ENCODE assay signal across 32 mouse cellular contexts in the genomic region with DNA sequence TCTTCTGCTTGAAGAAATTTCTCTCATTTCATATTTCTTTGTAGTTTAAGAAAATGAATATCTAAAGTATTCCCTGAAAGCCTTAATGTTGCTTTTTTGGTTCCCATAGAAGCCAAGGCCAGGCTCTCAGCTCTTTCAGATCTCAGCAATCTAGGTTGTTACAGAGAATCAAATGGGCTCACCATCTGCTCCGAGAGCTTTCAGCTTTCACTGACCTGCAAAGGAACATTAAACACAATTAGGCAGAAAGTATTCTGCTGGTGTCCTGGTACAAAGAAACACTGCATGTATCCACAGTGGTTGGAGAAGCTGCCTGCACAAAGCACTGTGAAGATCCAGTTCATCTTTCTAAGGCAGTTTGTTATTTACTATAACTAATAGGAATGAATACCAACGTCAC.
"Had no signal": no experiment of that assay in that cellular context is flagged by ENCODE, and none has a peak within 500 bp of the region (broad histone marks: within the 10 kb centered on the region; RNA-seq: fewer than 3 reads in every experiment).

No protein-coding gene starts in this region.

- H3K9ac ChIP-seq: limb, embryonic 12.5 days; limb, embryonic 13.5 days; limb, embryonic 15.5 days; liver, embryonic 12.5 days; liver, embryonic 13.5 days; liver, embryonic 14.5 days; liver, embryonic 15.5 days; liver, postnatal 0 days; lung, embryonic 14.5 days; lung, embryonic 15.5 days; midbrain, embryonic 12.5 days; midbrain, embryonic 13.5 days; midbrain, embryonic 15.5 days had no signal

- H3K36me3 ChIP-seq: limb, embryonic 10.5 days; limb, embryonic 12.5 days; limb, embryonic 13.5 days; limb, embryonic 15.5 days; liver, embryonic 12.5 days; liver, embryonic 13.5 days; liver, embryonic 15.5 days; lung, embryonic 15.5 days; midbrain, embryonic 10.5 days; midbrain, embryonic 12.5 days; midbrain, embryonic 13.5 days; midbrain, embryonic 15.5 days had no signal

- H3K27ac ChIP-seq: left cerebral cortex, adult 2 months; limb, embryonic 10.5 days; limb, embryonic 12.5 days; limb, embryonic 13.5 days; limb, embryonic 15.5 days; liver, embryonic 12.5 days; liver, embryonic 13.5 days; liver, embryonic 14.5 days; liver, embryonic 15.5 days; lung, embryonic 15.5 days; macrophage; midbrain, embryonic 10.5 days; midbrain, embryonic 12.5 days; midbrain, embryonic 13.5 days; midbrain, embryonic 15.5 days had no signal

- H3K27me3 ChIP-seq: limb, embryonic 12.5 days; limb, embryonic 13.5 days; limb, embryonic 15.5 days; liver, embryonic 12.5 days; liver, embryonic 13.5 days; liver, embryonic 15.5 days; lung, embryonic 15.5 days; midbrain, embryonic 12.5 days; midbrain, embryonic 13.5 days; midbrain, embryonic 15.5 days had no signal

- DNase-seq: left cerebral cortex, postnatal 4 days; liver; liver, embryonic 13.5 days; liver, postnatal 0 days; lung, adult 18-20 months; lung, adult 2 months; lung, embryonic 14.5 days; lung, postnatal 10 days; lung, postnatal 14 days; lung, postnatal 36 days; lung, postnatal 4 days; midbrain, embryonic 14.5 days had no signal

- H3K4me2 ChIP-seq: limb, embryonic 12.5 days; limb, embryonic 13.5 days; limb, embryonic 15.5 days; liver, embryonic 11.5 days; liver, embryonic 12.5 days; liver, embryonic 13.5 days; liver, embryonic 15.5 days; lung, embryonic 14.5 days; lung, embryonic 15.5 days; midbrain, embryonic 11.5 days; midbrain, embryonic 12.5 days; midbrain, embryonic 13.5 days; midbrain, embryonic 15.5 days had no signal

- H3K9me3 ChIP-seq: limb, embryonic 10.5 days; limb, embryonic 12.5 days; limb, embryonic 13.5 days; limb, embryonic 15.5 days; liver, embryonic 12.5 days; liver, embryonic 13.5 days; liver, embryonic 15.5 days; lung, embryonic 15.5 days; midbrain, embryonic 10.5 days; midbrain, embryonic 12.5 days; midbrain, embryonic 13.5 days; midbrain, embryonic 15.5 days had no signal

- H3K4me3 ChIP-seq: left cerebral cortex, adult 2 months; limb, embryonic 10.5 days; limb, embryonic 12.5 days; limb, embryonic 13.5 days; limb, embryonic 15.5 days; liver, embryonic 12.5 days; liver, embryonic 13.5 days; liver, embryonic 15.5 days; lung, embryonic 15.5 days; megakaryocyte, embryonic 14.5 days; midbrain, embryonic 10.5 days; midbrain, embryonic 12.5 days; midbrain, embryonic 13.5 days; midbrain, embryonic 15.5 days; myocyte had no signal

- ATAC-seq: liver, embryonic 12.5 days; liver, postnatal 0 days; lung, postnatal 0 days; midbrain, embryonic 13.5 days; midbrain, embryonic 15.5 days; midbrain, embryonic 16.5 days had no signal

- H3K4me1 ChIP-seq: liver, embryonic 12.5 days; megakaryocyte, embryonic 14.5 days had no signal
